Mouse (Mus musculus) ES-E14 (cell line): ENCODE measurements around the gene Cdc42bpa. TPM values are rescaled to one million over a fixed set of nuclear protein-coding genes. Genes with fewer than 3 reads are reported as not detected.
A peak's percentile ranks its signal among the peaks of the same experiment; 100 is the strongest.

Experiments
- DNase-seq: peaks from one replicate; pipeline ENCODE4 v3.0.0-alpha.2; 2013; ENCODE audit warnings: low read depth, low spot score
- H3K27ac ChIP-seq: 2 replicates; pipeline ENCODE4 v1.5.1; 2012; ENCODE audit warnings: low read depth, mild to moderate bottlenecking, low read length, moderate library complexity, mixed read lengths; ENCODE audit not compliant: poor library complexity, insufficient read depth, severe bottlenecking
- H3K36me3 ChIP-seq: 2 replicates; pipeline ENCODE4 v1.6.1; 2012; ENCODE audit warnings: mild to moderate bottlenecking, low read length, moderate library complexity, mixed read lengths; ENCODE audit not compliant: control insufficient read depth, poor library complexity, insufficient read depth, severe bottlenecking
- H3K4me1 ChIP-seq, 2 experiments: fragments of 150-350 bp in 1 of 2; sonication (generic) in 1 of 2; 2 replicates each; pipeline ENCODE4 v1.6.1; 2012; ENCODE audit warnings: low read length in 2 of 2, mild to moderate bottlenecking in 1 of 2, mixed read lengths in 1 of 2; ENCODE audit not compliant: control insufficient read depth in 2 of 2, insufficient read depth in 2 of 2, poor library complexity in 1 of 2
- H3K4me3 ChIP-seq, 2 experiments: fragments of 150-350 bp in 1 of 2; sonication (generic) in 1 of 2; 2 replicates each; pipeline ENCODE4 v1.5.1; 2012; ENCODE audit warnings: low read length in 2 of 2, low read depth in 1 of 2, mild to moderate bottlenecking in 1 of 2, mixed read lengths in 1 of 2; ENCODE audit not compliant: insufficient read depth in 1 of 2, poor library complexity in 1 of 2, severe bottlenecking in 1 of 2
- H3K9ac ChIP-seq: 2 replicates; pipeline ENCODE4 v1.6.1; 2012; ENCODE audit warnings: low read depth, mild to moderate bottlenecking, low read length, mixed read lengths; ENCODE audit not compliant: poor library complexity, insufficient read depth, severe bottlenecking
- H3K9me3 ChIP-seq: fragments of 150-350 bp; sonication (generic); 2 replicates; pipeline ENCODE4 v1.6.1; 2012; ENCODE audit warnings: low read depth, mild to moderate bottlenecking, low read length; ENCODE audit not compliant: control insufficient read depth, insufficient read depth
- CHD2 ChIP-seq: IDR thresholded peaks from 2 replicates; pipeline ENCODE4 v1.6.1; 2014; ENCODE audit warnings: mild to moderate bottlenecking, low read depth, low read length, inconsistent platforms
- HCFC1 ChIP-seq: IDR thresholded peaks from 2 replicates; pipeline ENCODE4 v1.6.1; 2012; ENCODE audit warnings: low read length, inconsistent platforms, borderline replicate concordance; ENCODE audit not compliant: insufficient read depth
- MAFK ChIP-seq: IDR thresholded peaks from 2 replicates; pipeline ENCODE4 v1.6.1; 2014; ENCODE audit warnings: mild to moderate bottlenecking, low read depth, low read length, inconsistent platforms; ENCODE audit not compliant: insufficient read depth
- ZC3H11A ChIP-seq: IDR thresholded peaks from 2 replicates; pipeline ENCODE4 v1.6.1; 2012; ENCODE audit warnings: low read depth, mild to moderate bottlenecking, inconsistent platforms, low read length, borderline replicate concordance
- ZNF384 ChIP-seq: IDR thresholded peaks from 2 replicates; pipeline ENCODE4 v1.6.1; 2012; ENCODE audit warnings: low read depth, low read length, inconsistent platforms
- in situ Hi-C, 2 experiments: fragments of 600-800 bp; cut with MboI; formaldehyde crosslinking; loops; one replicate each; pipeline ENCODE4 v1.15.1; 2025; ENCODE audit warnings: low sequenced_read_pairs in 2 of 2, inconsistent platforms in 1 of 2; ENCODE audit not compliant: unreplicated experiment in 2 of 2
- total RNA-seq: library from RNA; depleted of rRNA; stranded (reverse); fragments of 300-350 nt; gene quantifications from 2 replicates; pipeline ENCODE4 v1.2.3, GENCODE M21; 2012

Cdc42bpa gene
- total RNA-seq, 1 experiment, result 22.1 TPM

GRCm38 (mm10) chr1:180192866-180193265, 232.6 kb downstream of the Cdc42bpa start:
- in situ Hi-C loops, result no loop called here
- H3K4me3 ChIP-seq, result no peak overlapping the region
- H3K27ac ChIP-seq, result no peak overlapping the region
- DNase-seq, result no peak
- no peaks in the 10 kb centered on the region for H3K9me3 ChIP-seq
- TF ChIP-seq CHD2 (no peak), ZC3H11A (no peak), ZNF384 (no peak)
- H3K9ac ChIP-seq, result no peak overlapping the region
- no peaks in the 10 kb centered on the region for H3K36me3 ChIP-seq
- H3K4me1 ChIP-seq, result peaks cover 1 to 13% of the 10 kb centered on the region in 2 experiments; a peak in 1 of 4 replicates

GRCm38 (mm10) chr1:180193391-180193935, 233.2 kb downstream of the Cdc42bpa start:
- Histone ChIP-seq H3K9ac (no peak overlapping the region), H3K36me3 (no peaks in the 10 kb centered on the region), H3K4me1 (peaks cover 1 to 13% of the 10 kb centered on the region in 2 experiments; a peak in 1 of 4 replicates), H3K27ac (no peak overlapping the region), H3K4me3 (no peak overlapping the region), H3K9me3 (no peaks in the 10 kb centered on the region)
- TF ChIP-seq ZC3H11A (no peak), MAFK (no peak), CHD2 (no peak), HCFC1 (no peak), ZNF384 (no peak)
- DNase-seq, result no peak
- in situ Hi-C loops, result no loop called here

DNA sequence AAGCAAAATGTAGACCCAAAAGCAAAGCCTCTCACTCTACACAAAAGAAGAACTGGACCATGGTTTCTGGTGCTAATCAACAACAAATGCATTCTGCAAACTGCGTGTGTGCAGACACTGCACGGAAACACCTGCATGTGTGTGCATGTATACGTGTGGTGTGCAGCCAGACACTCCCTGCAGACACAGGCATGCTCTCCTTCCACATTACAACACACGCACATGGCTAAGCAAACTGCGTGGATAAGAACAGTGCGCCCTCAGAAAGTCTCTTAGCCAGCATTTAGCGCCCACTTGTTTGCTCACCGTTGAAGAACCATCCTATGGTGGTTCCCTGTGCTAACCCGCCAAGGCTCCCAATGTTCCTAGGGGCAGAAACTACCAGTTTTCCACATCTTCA, 233.8 kb downstream of the Cdc42bpa start:
- no peak overlapping the region for H3K9ac ChIP-seq
- peaks cover 1 to 13% of the 10 kb centered on the region in 2 experiments; a peak in 1 of 4 replicates for H3K4me1 ChIP-seq
- DNase-seq, result no peak
- no peaks in the 10 kb centered on the region for H3K9me3 ChIP-seq
- no peak overlapping the region for H3K27ac ChIP-seq
- no peaks in the 10 kb centered on the region for H3K36me3 ChIP-seq
- no peak for TF ChIP-seq CHD2
- no peak for TF ChIP-seq HCFC1
- TF ChIP-seq ZC3H11A, result no peak
- no peak for TF ChIP-seq MAFK
- no peak for TF ChIP-seq ZNF384
- no peak overlapping the region for H3K4me3 ChIP-seq
- in situ Hi-C loops, result no loop called here

GRCm38 (mm10) chr1:180194781-180195471, 234.7 kb downstream of the Cdc42bpa start:
- DNase-seq, result no peak
- peaks cover 1 to 13% of the 10 kb centered on the region in 2 experiments; a peak in 1 of 4 replicates for H3K4me1 ChIP-seq
- H3K9ac ChIP-seq, result peak overlapping the region; percentile 47; the same call in 1 of the 2 replicates
- peak overlapping the region; percentile 70 to 89 for H3K4me3 ChIP-seq
- no peaks in the 10 kb centered on the region for H3K9me3 ChIP-seq
- H3K27ac ChIP-seq, result no peak overlapping the region
- in situ Hi-C loops, result no loop called here
- no peak for TF ChIP-seq HCFC1
- TF ChIP-seq CHD2, result no peak
- no peak for TF ChIP-seq ZC3H11A
- no peak for TF ChIP-seq ZNF384
- no peak for TF ChIP-seq MAFK
- no peaks in the 10 kb centered on the region for H3K36me3 ChIP-seq
